Comparison of ENCODE assay signal across 9 mouse cellular contexts in genomic region chr19:26014620-26015180, GRCm38 (mm10).
A peak's percentile ranks its signal among the peaks of the same experiment; 100 is the strongest.
DNase-seq lines count a peak whose midpoint lies in the region; ATAC-seq and TF ChIP-seq lines count a peak whose summit lies in the region.
"Had no signal": no experiment of that assay in that cellular context is flagged by ENCODE, and none has a peak within 500 bp of the region (broad histone marks: within the 10 kb centered on the region; RNA-seq: fewer than 3 reads in every experiment).

No protein-coding gene starts in this region.

- H3K36me3 ChIP-seq in lung, postnatal 0 days (ENCODE audit: insufficient read depth, low read length), result no peaks in the 10 kb centered on the region
- H3K36me3 ChIP-seq in kidney, adult 2 months (ENCODE audit: control insufficient read depth, insufficient read depth, low read length), result no peaks in the 10 kb centered on the region
- H3K36me3 ChIP-seq: liver, embryonic 15.5 days had no signal

- no peak for TF ChIP-seq CTCF in lung, postnatal 0 days (IDR thresholded peaks at IDR 0.05)
- TF ChIP-seq CTCF in layer of hippocampus, adult 2 months (conservative IDR thresholded peaks at IDR 0.05), result no peak
- no peak for TF ChIP-seq CTCF in kidney, adult 2 months (conservative IDR thresholded peaks at IDR 0.05; ENCODE audit: insufficient read depth, insufficient read length, low read depth, low read length)

- H3K27me3 ChIP-seq in lung, postnatal 0 days (replicated peaks; ENCODE audit: insufficient read depth, low read length), result no peaks in the 10 kb centered on the region
- no peaks in the 10 kb centered on the region for H3K27me3 ChIP-seq in kidney, adult 2 months (replicated peaks; ENCODE audit: control insufficient read depth, insufficient read depth, low read length)
- H3K27me3 ChIP-seq: liver, embryonic 15.5 days had no signal

- H3K4me1 ChIP-seq in lung, postnatal 0 days (ENCODE audit: insufficient read depth, low read depth, low read length), result no peaks in the 10 kb centered on the region
- H3K4me1 ChIP-seq in kidney, adult 2 months (ENCODE audit: control insufficient read depth, insufficient read depth, low read length), result no peaks in the 10 kb centered on the region
- H3K4me1 ChIP-seq: liver, embryonic 15.5 days had no signal

- H3K9me3 ChIP-seq in lung, postnatal 0 days (ENCODE audit: low read length), result no peaks in the 10 kb centered on the region
- H3K9me3 ChIP-seq: liver, embryonic 15.5 days had no signal

- no peak for TF ChIP-seq EP300 in lung, postnatal 0 days (IDR thresholded peaks at IDR 0.05)

- DNase-seq in cerebellum, adult 11-12 months, result peak; percentile 1
- peak; percentile 12 for DNase-seq in lung, postnatal 0 days (ENCODE audit: low spot score)
- no peak for DNase-seq in lung, postnatal 14 days
- peak; percentile 16 to 22 for DNase-seq in layer of hippocampus, adult 2 months (ENCODE audit: low spot score in 2 of 2)
- DNase-seq in retina, embryonic 14.5 days (ENCODE audit: low spot score), result peak; percentile 3
- no peak for DNase-seq in B cell, adult 2 months
- no peak for DNase-seq in kidney, adult 2 months

- H3K4me3 ChIP-seq in lung, postnatal 0 days (ENCODE audit: low read depth, low read length), result no peak overlapping the region
- peak overlapping the region; percentile 3; the same call in 1 of the 2 replicates for H3K4me3 ChIP-seq in layer of hippocampus, adult 2 months
- no peak overlapping the region for H3K4me3 ChIP-seq in kidney, adult 2 months (ENCODE audit: insufficient read depth, low read depth, low read length)
- H3K4me3 ChIP-seq: liver, embryonic 15.5 days had no signal

- 29% methylated on average over 8 of the region's 8 CpGs for WGBS in lung, postnatal 0 days
- WGBS in kidney, adult 2 months, result 22% methylated on average over 8 of the region's 8 CpGs

- no peak overlapping the region for H3K27ac ChIP-seq in lung, postnatal 0 days (ENCODE audit: low read length)
- no peak overlapping the region for H3K27ac ChIP-seq in layer of hippocampus, adult 2 months
- H3K27ac ChIP-seq in kidney, adult 2 months (ENCODE audit: insufficient read depth, low read depth, low read length), result no peak overlapping the region
- H3K27ac ChIP-seq: liver, embryonic 15.5 days had no signal

- no peak overlapping the region for H3K4me2 ChIP-seq in lung, postnatal 0 days (replicated peaks; ENCODE audit: low read depth, low read length)
- H3K4me2 ChIP-seq: liver, embryonic 15.5 days had no signal

- no peak for TF ChIP-seq POLR2A in kidney, adult 2 months (IDR thresholded peaks at IDR 0.05; ENCODE audit: low read depth, low read length)

- H3K9ac ChIP-seq in lung, postnatal 0 days (replicated peaks; ENCODE audit: low read depth), result no peak overlapping the region
- H3K9ac ChIP-seq: liver, embryonic 15.5 days had no signal

- no peak for ATAC-seq in cerebellum, adult (ENCODE audit: insufficient number of reproducible peaks, low FRiP score, low TSS enrichment)
- ATAC-seq in lung, postnatal 0 days, result no peak

Comparison
In these comparisons a context has a peak if more than half of its experiments do, and no peak if none do; other contexts are left out.
1. DNase-seq: peak in cerebellum, adult 11-12 months (single experiment), lung, postnatal 0 days (single experiment), layer of hippocampus, adult 2 months (2 of 2) and retina, embryonic 14.5 days (single experiment); none in lung, postnatal 14 days (single experiment), B cell, adult 2 months (0 of 2) and kidney, adult 2 months (single experiment).